Mouse (Mus musculus): ENCODE data around the gene Galntl6. TPM values are rescaled to one million over a fixed set of nuclear protein-coding genes. Genes with fewer than 3 reads are reported as not detected.

The Galntl6 gene
- total RNA-seq, 1 experiment from 2014 or later = not detected

DNA sequence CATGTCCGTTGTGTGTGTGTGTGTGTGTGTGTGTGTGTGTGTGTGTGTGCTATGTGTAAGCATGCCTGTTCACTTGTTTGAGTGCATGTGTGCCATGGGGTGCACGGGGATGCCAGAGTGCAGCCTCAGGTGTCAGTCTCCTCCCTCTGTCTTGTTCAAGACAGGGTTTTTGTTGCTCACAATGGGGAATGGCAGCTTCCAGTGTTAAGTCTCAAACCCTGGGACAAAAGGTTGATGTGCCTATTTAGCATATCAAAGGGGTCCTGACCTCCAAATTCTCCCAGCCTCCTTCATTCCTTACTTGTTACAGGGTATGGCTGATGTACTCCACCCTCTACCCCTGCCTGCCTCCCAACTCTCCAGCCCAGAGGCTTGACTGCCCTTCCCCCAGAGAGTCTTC lies 1179.6 kb downstream of the Galntl6 start:
- no peak for ATAC-seq (replicated peaks; ENCODE audit: low read depth, poor library complexity, severe bottlenecking)

- no peak for ATAC-seq (replicated peaks; ENCODE audit: low read depth, poor library complexity, severe bottlenecking)
These were observed 1180.8 kb downstream of the Galntl6 start for GRCm38 (mm10) chr8:57731666-57732065.

GRCm38 (mm10) chr8:57728276-57728675 lies 1184.2 kb downstream of the Galntl6 start:
- ATAC-seq (replicated peaks; ENCODE audit: low read depth, poor library complexity, severe bottlenecking) = no peak

GRCm38 (mm10) chr8:57724843-57725627 lies 1187.4 kb downstream of the Galntl6 start:
- no peak for ATAC-seq (replicated peaks; ENCODE audit: low read depth, poor library complexity, severe bottlenecking)

Other genes starting within 250 kb of the Galntl6 start
- gene BC030500, start 885 bp downstream of the Galntl6 start, total RNA-seq (2017) = not detected in 2 replicates

Data from common myeloid progenitor, adult 5-6 weeks (primary cell).